Mouse (Mus musculus) olfactory bulb, adult 2 months (tissue): ENCODE data around the gene 4933411K16Rik.

Source experiments
- CTCF ChIP-seq: fragments of 200-500 bp; IDR thresholded peaks from 2 replicates; pipeline ENCODE4 v1.5.1; 2012; ENCODE audit warnings: low read depth, mild to moderate bottlenecking, low read length, moderate library complexity; ENCODE audit not compliant: insufficient read depth
- POLR2A ChIP-seq: fragments of 200-500 bp; IDR thresholded peaks from 2 replicates; pipeline ENCODE4 v1.6.1; 2012; ENCODE audit warnings: mild to moderate bottlenecking, low read depth, low read length, moderate library complexity; ENCODE audit not compliant: insufficient read depth

DNA sequence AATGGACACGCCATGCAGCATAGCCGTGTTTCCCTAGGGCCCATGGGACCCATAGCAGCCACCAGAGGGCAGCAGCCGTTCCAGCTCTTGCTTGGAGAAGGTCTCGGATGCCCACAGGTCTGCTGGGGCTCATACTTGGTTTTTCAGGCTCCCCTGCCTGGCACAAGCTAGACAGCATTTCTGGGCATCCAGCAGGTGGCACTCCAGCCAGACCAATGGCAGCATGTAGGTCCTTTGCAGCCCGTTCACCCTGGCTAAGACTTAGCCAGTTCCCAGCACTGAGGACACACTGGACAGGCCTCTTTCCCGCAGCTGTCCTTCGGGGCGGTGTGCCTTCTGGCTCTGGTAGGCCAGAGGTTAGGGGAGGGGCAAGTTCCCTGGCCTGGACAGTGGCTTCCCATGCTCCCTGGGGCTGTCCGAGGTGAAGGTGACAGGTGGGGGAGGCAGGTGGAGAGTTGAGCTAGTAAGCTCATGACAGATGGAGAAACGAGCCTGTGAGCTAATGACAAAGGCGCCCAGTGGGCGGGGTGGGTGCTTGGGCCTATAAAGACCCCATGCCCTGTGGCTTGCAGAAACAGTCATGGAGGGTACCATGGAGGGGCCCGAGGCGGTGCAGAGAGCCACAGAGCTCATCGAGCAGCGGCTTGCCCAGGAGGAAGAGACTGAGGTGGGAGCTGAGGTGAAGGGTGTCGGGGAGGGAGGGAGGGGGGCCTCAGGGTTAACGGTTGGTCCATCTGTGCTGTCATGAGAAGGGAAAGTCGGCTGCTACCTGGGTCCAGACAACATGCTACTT, 16.4 kb upstream of the 4933411K16Rik start, which contains the start of gene Ankrd2:
- TF ChIP-seq CTCF (peak; percentile 64), POLR2A (no peak)
